ENCODE assay signal across 8 mouse cellular contexts in the genomic region with DNA sequence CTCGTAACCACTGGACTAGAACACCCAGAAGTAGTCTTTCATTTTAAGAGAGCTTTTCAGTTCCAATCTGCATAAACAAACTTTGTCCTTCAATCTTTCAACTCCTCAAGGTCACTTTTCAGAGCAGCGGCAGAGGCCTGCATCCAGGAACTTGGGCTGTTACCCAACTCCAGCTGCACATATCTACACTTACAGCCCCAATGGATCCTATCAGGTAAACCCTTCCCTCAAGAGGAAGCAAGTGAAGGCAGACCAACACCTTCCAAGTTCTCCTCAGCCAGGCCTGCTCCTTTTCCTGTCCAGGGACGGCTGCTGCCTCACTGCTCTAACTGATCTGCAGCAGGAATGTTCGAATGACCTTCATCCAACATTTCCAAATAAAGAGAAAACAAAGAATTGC. TPM values are rescaled to one million over a fixed set of nuclear protein-coding genes. Genes with fewer than 3 reads are reported as not detected.
DNase-seq lines count a peak whose midpoint lies in the region; ATAC-seq and TF ChIP-seq lines count a peak whose summit lies in the region.

No protein-coding gene starts in this region.

- no peak for TF ChIP-seq POLR2A in brain, embryonic 14.5 days (IDR thresholded peaks at IDR 0.05; ENCODE audit: borderline replicate concordance, extremely low read depth, insufficient read depth, insufficient read length, poor library complexity, severe bottlenecking)

- peaks cover 44% of the 10 kb centered on the region for H3K4me1 ChIP-seq in limb, embryonic 10.5 days
- H3K4me1 ChIP-seq in midbrain, embryonic 15.5 days, result peaks cover 51% of the 10 kb centered on the region

- peak overlapping the region; percentile 89 for H3K27ac ChIP-seq in gastrocnemius, adult 2 months
- H3K27ac ChIP-seq in limb, embryonic 10.5 days, result peak overlapping the region; percentile 91
- no peak overlapping the region for H3K27ac ChIP-seq in midbrain, embryonic 15.5 days

- peak overlapping the region; percentile 73 for H3K4me3 ChIP-seq in gastrocnemius, adult 2 months
- peak overlapping the region; percentile 58 for H3K4me3 ChIP-seq in limb, embryonic 10.5 days
- H3K4me3 ChIP-seq in midbrain, embryonic 15.5 days, result peak overlapping the region; percentile 62

- no peaks in the 10 kb centered on the region for H3K9me3 ChIP-seq in limb, embryonic 10.5 days (replicated peaks)
- no peaks in the 10 kb centered on the region for H3K9me3 ChIP-seq in midbrain, embryonic 15.5 days

- intact Hi-C loops in gastrocnemius, adult 2 months (cut with DNase I), result no loop called here
- intact Hi-C loops in heart, postnatal 10 days (cut with DNase I), result no loop called here
- intact Hi-C loops in left cerebral cortex, postnatal 10 days (cut with DNase I), result no loop called here

- no peaks in the 10 kb centered on the region for H3K36me3 ChIP-seq in limb, embryonic 10.5 days
- no peaks in the 10 kb centered on the region for H3K36me3 ChIP-seq in midbrain, embryonic 15.5 days (replicated peaks)

- DNase-seq in gastrocnemius, adult 2 months, result peak; percentile 30
- no peak for DNase-seq in gastrocnemius, adult 8-10 months (ENCODE audit: low spot score in 2 of 2)
- peak; percentile 2 for DNase-seq in brain, embryonic 14.5 days (ENCODE audit: low read depth)
- peak; percentile 53 to 60 for DNase-seq in heart, postnatal 10 days
- DNase-seq in limb, embryonic 10.5 days (ENCODE audit: low spot score), result no peak
- no peak for DNase-seq in left cerebral cortex, postnatal 10 days (ENCODE audit: extremely low spot score in 1 of 2, low spot score in 2 of 2)
- no peak for DNase-seq in layer of hippocampus, postnatal 25 days (ENCODE audit: extremely low spot score in 1 of 2, low spot score in 1 of 2)

- peak overlapping the region; percentile 40 for H3K9ac ChIP-seq in midbrain, embryonic 15.5 days

- 71% methylated on average over 4 of the region's 4 CpGs for WGBS in limb, embryonic 10.5 days
- WGBS in midbrain, embryonic 15.5 days, result 44% methylated on average over 4 of the region's 4 CpGs

- TF ChIP-seq CTCF in gastrocnemius, adult 2 months (IDR thresholded peaks at IDR 0.05), result no peak
- no peak for TF ChIP-seq CTCF in brain, embryonic 14.5 days (IDR thresholded peaks at IDR 0.05; ENCODE audit: borderline replicate concordance, extremely low read depth, insufficient read depth, insufficient read length)

- no peaks in the 10 kb centered on the region for H3K27me3 ChIP-seq in limb, embryonic 10.5 days (ENCODE audit: low read depth, poor library complexity, severe bottlenecking)
- no peaks in the 10 kb centered on the region for H3K27me3 ChIP-seq in midbrain, embryonic 15.5 days (replicated peaks)

- peak overlapping the region; percentile 68 for H3K4me2 ChIP-seq in midbrain, embryonic 15.5 days

- ATAC-seq in midbrain, embryonic 15.5 days (replicated peaks), result no peak

RNA-seq across cellular contexts. Expression of a gene that starts 17.2 kb away (rescaled TPM):
- total RNA-seq in gastrocnemius, adult 2 months (2021), result 10 to 100 TPM; 45.2 to 47.9 TPM
- total RNA-seq in gastrocnemius, adult 8-10 months (2022), result 10 to 100 TPM; 38.3 to 42.7 (median 38.3) TPM
- 160 and 212 TPM in 2 replicates for polyA plus RNA-seq in brain, embryonic 14.5 days (2012; rRNA removed)
- 10 to 100 TPM; 75.4 to 78.0 TPM for total RNA-seq in heart, postnatal 10 days (2021)
- polyA plus RNA-seq in limb, embryonic 10.5 days (2016; fragmentation: Nextera tagmentation; extraction: Ambion mirVana), result 129 TPM in 2 replicates
- 79.2 and 81.6 TPM in 2 replicates for polyA plus RNA-seq in midbrain, embryonic 15.5 days (2015; fragmentation: Nextera tagmentation; extraction: Ambion mirVana)
- 10 to 100 TPM; 43.8 to 47.9 TPM for total RNA-seq in left cerebral cortex, postnatal 10 days (2021)
- 10 to 100 TPM; 48.7 to 49.1 TPM for total RNA-seq in layer of hippocampus, postnatal 25 days (2021)

RNA-seq across cellular contexts. Expression of a gene that starts 40.4 kb away (rescaled TPM):
- total RNA-seq in gastrocnemius, adult 2 months (2021), result under 1 TPM in 1 of 2 experiments, not detected in 1; 0.03 TPM
- total RNA-seq in gastrocnemius, adult 8-10 months (2022), result under 1 TPM in 2 of 4 experiments, not detected in 2; 0.02 to 0.11 TPM
- polyA plus RNA-seq in brain, embryonic 14.5 days (2012; rRNA removed), result 21.8 and 39.8 TPM in 2 replicates
- total RNA-seq in heart, postnatal 10 days (2021), result under 1 TPM; 0.10 to 0.17 TPM
- 0.24 and 0.39 TPM in 2 replicates for polyA plus RNA-seq in limb, embryonic 10.5 days (2016; fragmentation: Nextera tagmentation; extraction: Ambion mirVana)
- polyA plus RNA-seq in midbrain, embryonic 15.5 days (2015; fragmentation: Nextera tagmentation; extraction: Ambion mirVana), result 25.4 and 27.0 TPM in 2 replicates
- 10 to 100 TPM; 38.9 to 41.0 TPM for total RNA-seq in left cerebral cortex, postnatal 10 days (2021)
- total RNA-seq in layer of hippocampus, postnatal 25 days (2021), result 10 to 100 TPM; 24.2 to 30.6 TPM

Comparison
In these comparisons a context has a peak if more than half of its experiments do, and no peak if none do; other contexts are left out.
1. DNase-seq: peak in gastrocnemius, adult 2 months (single experiment), brain, embryonic 14.5 days (single experiment) and heart, postnatal 10 days (2 of 2); none in gastrocnemius, adult 8-10 months (0 of 2), limb, embryonic 10.5 days (single experiment), left cerebral cortex, postnatal 10 days (0 of 2) and layer of hippocampus, postnatal 25 days (0 of 2).
2. RNA of a gene that starts 40.4 kb away (total RNA-seq): 38.9 to 41.0 TPM in left cerebral cortex, postnatal 10 days and 24.2 to 30.6 TPM in layer of hippocampus, postnatal 25 days; 0.10 to 0.17 TPM in heart, postnatal 10 days, 0.02 to 0.11 TPM in gastrocnemius, adult 8-10 months and 0.03 TPM in gastrocnemius, adult 2 months; every median in the first group is over 10 times any median in the second.
3. Peak in every context shown above with its lines, with median percentiles within 50 percentile points of each other: H3K4me3 ChIP-seq.